Mouse (Mus musculus): ENCODE data around the gene Fcer1g. TPM values are rescaled to one million over a fixed set of nuclear protein-coding genes. Genes with fewer than 3 reads are reported as not detected.
A peak's percentile ranks its signal among the peaks of the same experiment; 100 is the strongest.

Fcer1g gene
- total RNA-seq (2014; fragmentation: Nextera tagmentation) (not detected in 2 replicates), total RNA-seq (2017) (0.64 and 0.71 TPM in 2 replicates), polyA plus RNA-seq (2012) (0.08 TPM in 1 of 2 replicates, not detected in the other)

GRCm38 (mm10) chr1:171234126-171234525 is at the start of gene Fcer1g:
Gene Fcer1g, minus strand, starts transcription at chr1:171234365.
- ATAC-seq (ENCODE audit: extremely low read depth, insufficient number of reproducible peaks, low FRiP score, poor library complexity, severe bottlenecking) = no peak
- peaks cover 62% of the 10 kb centered on the region for H3K36me3 ChIP-seq (replicated peaks)
- no peak for DNase-seq (ENCODE audit: low spot score)
- H3K27me3 ChIP-seq (ENCODE audit: insufficient read depth, low read length) = peaks cover 3% of the 10 kb centered on the region; the same call in 1 of the 2 replicates
- no peaks in the 10 kb centered on the region for H3K9me3 ChIP-seq (replicated peaks)
- no peak within 1 kb of the TSS; the same call in 1 of the 2 replicates for H3K4me3 ChIP-seq (ENCODE audit: low read depth, low read length)
- H3K4me1 ChIP-seq (ENCODE audit: insufficient read depth, low read depth, low read length) = peaks cover 20% of the 10 kb centered on the region
- TF ChIP-seq GATA2 (IDR thresholded peaks at IDR 0.05; ENCODE audit: borderline replicate concordance, low read depth, low read length) = no peak

GRCm38 (mm10) chr1:171283188-171284160 is 49.3 kb upstream of the Fcer1g start:
- Histone ChIP-seq H3K27me3 (ENCODE audit: insufficient read depth, low read length) (no peaks in the 10 kb centered on the region), H3K4me3 (ENCODE audit: low read depth, low read length) (no peak overlapping the region), H3K36me3 (replicated peaks) (peaks cover 70% of the 10 kb centered on the region), H3K9me3 (replicated peaks) (no peaks in the 10 kb centered on the region), H3K4me1 (ENCODE audit: insufficient read depth, low read depth, low read length) (peaks cover 75% of the 10 kb centered on the region)
- TF ChIP-seq GATA2 (IDR thresholded peaks at IDR 0.05; ENCODE audit: borderline replicate concordance, low read depth, low read length) (no peak), TAL1 (conservative IDR thresholded peaks at IDR 0.05; ENCODE audit: low read depth, low read length) (no peak), CTCF (IDR thresholded peaks at IDR 0.05; ENCODE audit: low read depth, low read length) (no peak), POLR2AphosphoS5 (IDR thresholded peaks at IDR 0.05; ENCODE audit: insufficient replicate concordance, low read depth, low read length) (no peak), GATA1 (IDR thresholded peaks at IDR 0.05; ENCODE audit: borderline replicate concordance, low read length) (no peak)
- DNase-seq (ENCODE audit: low spot score) = no peak
- ATAC-seq (ENCODE audit: extremely low read depth, insufficient number of reproducible peaks, low FRiP score, poor library complexity, severe bottlenecking) = no peak

GRCm38 (mm10) chr1:171282086-171282805 is 48.1 kb upstream of the Fcer1g start:
- Histone ChIP-seq H3K4me1 (ENCODE audit: insufficient read depth, low read depth, low read length) (peaks cover 79% of the 10 kb centered on the region), H3K36me3 (replicated peaks) (peaks cover 75% of the 10 kb centered on the region), H3K9me3 (replicated peaks) (no peaks in the 10 kb centered on the region), H3K4me3 (ENCODE audit: low read depth, low read length) (peak overlapping the region; percentile 76; the same call in 1 of the 2 replicates), H3K27me3 (ENCODE audit: insufficient read depth, low read length) (no peaks in the 10 kb centered on the region)
- no peak for DNase-seq (ENCODE audit: low spot score)
- TF ChIP-seq GATA2 (IDR thresholded peaks at IDR 0.05; ENCODE audit: borderline replicate concordance, low read depth, low read length) (no peak), GATA1 (IDR thresholded peaks at IDR 0.05; ENCODE audit: borderline replicate concordance, low read length) (no peak), CTCF (IDR thresholded peaks at IDR 0.05; ENCODE audit: low read depth, low read length) (no peak), POLR2AphosphoS5 (IDR thresholded peaks at IDR 0.05; ENCODE audit: insufficient replicate concordance, low read depth, low read length) (no peak), TAL1 (conservative IDR thresholded peaks at IDR 0.05; ENCODE audit: low read depth, low read length) (no peak)
- ATAC-seq (ENCODE audit: extremely low read depth, insufficient number of reproducible peaks, low FRiP score, poor library complexity, severe bottlenecking) = no peak

- TF ChIP-seq CTCF (IDR thresholded peaks at IDR 0.05; ENCODE audit: low read depth, low read length) = peak; percentile 48
- no peak for TF ChIP-seq GATA1 (IDR thresholded peaks at IDR 0.05; ENCODE audit: borderline replicate concordance, low read length)
- TF ChIP-seq GATA2 (IDR thresholded peaks at IDR 0.05; ENCODE audit: borderline replicate concordance, low read depth, low read length) = no peak
- TF ChIP-seq TAL1 (conservative IDR thresholded peaks at IDR 0.05; ENCODE audit: low read depth, low read length) = no peak
- TF ChIP-seq POLR2AphosphoS5 (IDR thresholded peaks at IDR 0.05; ENCODE audit: insufficient replicate concordance, low read depth, low read length) = no peak
Observed at GRCm38 (mm10) chr1:171281528-171281923, 47.4 kb upstream of the Fcer1g start.

GRCm38 (mm10) chr1:171280916-171281527 is 46.9 kb upstream of the Fcer1g start, which contains the start of gene Ppox:
Gene Ppox, minus strand, starts transcription at chr1:171281186.
- no peak for TF ChIP-seq POLR2AphosphoS5 (IDR thresholded peaks at IDR 0.05; ENCODE audit: insufficient replicate concordance, low read depth, low read length)
- TF ChIP-seq TAL1 (conservative IDR thresholded peaks at IDR 0.05; ENCODE audit: low read depth, low read length) = peak; percentile 84
- Histone ChIP-seq H3K36me3 (replicated peaks) (peaks cover 79% of the 10 kb centered on the region), H3K27me3 (ENCODE audit: insufficient read depth, low read length) (no peaks in the 10 kb centered on the region), H3K4me1 (ENCODE audit: insufficient read depth, low read depth, low read length) (peaks cover 77% of the 10 kb centered on the region), H3K9me3 (replicated peaks) (no peaks in the 10 kb centered on the region), H3K4me3 (ENCODE audit: low read depth, low read length) (peak within 1 kb of the TSS; percentile 76)
- peak; percentile 88 for ATAC-seq (ENCODE audit: extremely low read depth, insufficient number of reproducible peaks, low FRiP score, poor library complexity, severe bottlenecking)
- DNase-seq (ENCODE audit: low spot score) = peak; percentile 96

More at GRCm38 (mm10) chr1:171281528-171281923, 47.4 kb upstream of the Fcer1g start:
- ATAC-seq (ENCODE audit: extremely low read depth, insufficient number of reproducible peaks, low FRiP score, poor library complexity, severe bottlenecking) (0 out of 2 replicates have a peak, but pooled peaks have one; percentile 16), DNase-seq (ENCODE audit: low spot score) (peak; percentile 60)
- peaks cover 77% of the 10 kb centered on the region for H3K4me1 ChIP-seq (ENCODE audit: insufficient read depth, low read depth, low read length)
- peak overlapping the region; percentile 76 for H3K4me3 ChIP-seq (ENCODE audit: low read depth, low read length)
- H3K27me3 ChIP-seq (ENCODE audit: insufficient read depth, low read length) = no peaks in the 10 kb centered on the region
- H3K9me3 ChIP-seq (replicated peaks) = no peaks in the 10 kb centered on the region
- H3K36me3 ChIP-seq (replicated peaks) = peaks cover 79% of the 10 kb centered on the region

Data from G1E (cell line).